Mouse (Mus musculus) lung, embryonic 16.5 days (tissue): Measurements from ENCODE around the gene Adgrf3. TPM values are rescaled to one million over a fixed set of nuclear protein-coding genes. Genes with fewer than 3 reads are reported as not detected.
"Not testable (repeated sequence)": the region's sequence is repeated elsewhere in the genome, so short reads cannot be mapped to it uniquely, and the experiment has no call there.

Experiments used
- ATAC-seq: fragments of 200-750 bp; cut with Nextera tagmentation; 2 replicates; pipeline ENCODE4 v1.8.0; 2017; ENCODE audit warnings: low read depth, mild to moderate bottlenecking, moderate library complexity
- H3K27ac ChIP-seq: fragments of 300-500 bp; sonication (generic); 2 replicates; pipeline ENCODE4 v1.5.1; 2014; ENCODE audit warnings: mild to moderate bottlenecking, control low read depth, low read length
- H3K27me3 ChIP-seq: fragments of 300-500 bp; sonication (generic); 2 replicates; pipeline ENCODE4 v1.6.1; 2014; ENCODE audit warnings: low read depth, low read length, mixed read lengths; ENCODE audit not compliant: control insufficient read depth, insufficient read depth
- H3K36me3 ChIP-seq: fragments of 300-500 bp; sonication (generic); 2 replicates; pipeline ENCODE4 v1.6.1; 2014; ENCODE audit warnings: low read length; ENCODE audit not compliant: control insufficient read depth, insufficient read depth
- H3K4me1 ChIP-seq: fragments of 300-500 bp; sonication (generic); replicated peaks from 2 replicates; pipeline ENCODE4 v1.6.1; 2014; ENCODE audit warnings: low read length, mixed read lengths; ENCODE audit not compliant: control insufficient read depth, insufficient read depth
- H3K4me2 ChIP-seq: fragments of 300-500 bp; sonication (generic); 2 replicates; pipeline ENCODE4 v1.6.1; 2014; ENCODE audit warnings: low read depth, low read length, control low read depth
- H3K4me3 ChIP-seq: fragments of 300-500 bp; sonication (generic); 2 replicates; pipeline ENCODE4 v1.5.1; 2014; ENCODE audit warnings: mild to moderate bottlenecking, low read length, control low read depth
- H3K9ac ChIP-seq: fragments of 300-500 bp; sonication (generic); 2 replicates; pipeline ENCODE4 v1.6.1; 2014; ENCODE audit warnings: low read length, control low read depth
- H3K9me3 ChIP-seq: fragments of 300-500 bp; sonication (generic); 2 replicates; pipeline ENCODE4 v1.6.1; 2016; ENCODE audit warnings: low read length; ENCODE audit not compliant: control insufficient read depth
- WGBS: fragments of 180-500 bp; shearing (Covaris S2); extraction: QIAGEN DNeasy Blood & Tissue Kit; methylation state at CpG from one replicate; pipeline ENCODE4 v1.1.7; 2014; 5-methylcytosine and 5-hydroxymethylcytosine counted together
- polyA plus RNA-seq: library from polyadenylated mRNA; unstranded; fragments of >200 nt; fragmentation: Nextera tagmentation; extraction: Ambion mirVana; gene quantifications from 2 replicates; pipeline ENCODE4 v1.2.1, GENCODE M21; 2015

Adgrf3 gene
- polyA plus RNA-seq, 1 experiment from 2014 or later, result 0.25 TPM

- H3K9ac ChIP-seq, H3K4me1 ChIP-seq, H3K4me3 ChIP-seq, H3K9me3 ChIP-seq, H3K27me3 ChIP-seq, ATAC-seq, H3K4me2 ChIP-seq, H3K36me3 ChIP-seq, H3K27ac ChIP-seq: not testable (repeated sequence)
- 86% methylated on average over 5 of the region's 5 CpGs for WGBS
These were observed 5.2 kb upstream of the Adgrf3 start for GRCm38 (mm10) chr5:30210758-30211157.

- WGBS, result 69% methylated on average over 6 of the region's 6 CpGs
- H3K4me2 ChIP-seq, result no peak overlapping the region
- no peaks in the 10 kb centered on the region for H3K27me3 ChIP-seq
- ATAC-seq, result no peak
- H3K9ac ChIP-seq, result no peak overlapping the region
- no peak overlapping the region for H3K27ac ChIP-seq
- H3K4me1 ChIP-seq, result 0 out of 2 replicates have a peak, but pooled peaks cover 2% of the 10 kb centered on the region
- no peaks in the 10 kb centered on the region for H3K36me3 ChIP-seq
- no peak overlapping the region for H3K4me3 ChIP-seq
- no peaks in the 10 kb centered on the region for H3K9me3 ChIP-seq
These were observed 1.8 kb upstream of the Adgrf3 start for GRCm38 (mm10) chr5:30207276-30207675.

- Histone ChIP-seq H3K9me3 (no peaks in the 10 kb centered on the region), H3K27ac (no peak overlapping the region), H3K36me3 (no peaks in the 10 kb centered on the region), H3K4me3 (no peak overlapping the region), H3K9ac (no peak overlapping the region), H3K4me1 (0 out of 2 replicates have a peak, but pooled peaks cover 2% of the 10 kb centered on the region), H3K4me2 (no peak overlapping the region), H3K27me3 (no peaks in the 10 kb centered on the region)
- WGBS, result 57% methylated on average over 3 of the region's 3 CpGs
- no peak for ATAC-seq
These were observed 488 bp downstream of the Adgrf3 start for GRCm38 (mm10) chr5:30205034-30205433.

GRCm38 (mm10) chr5:30204441-30204840 lies 1.1 kb downstream of the Adgrf3 start:
- Histone ChIP-seq H3K27me3 (no peaks in the 10 kb centered on the region), H3K27ac (no peak overlapping the region), H3K36me3 (no peaks in the 10 kb centered on the region), H3K4me3 (no peak overlapping the region), H3K9ac (no peak overlapping the region), H3K4me2 (no peak overlapping the region), H3K9me3 (no peaks in the 10 kb centered on the region), H3K4me1 (0 out of 2 replicates have a peak, but pooled peaks cover 2% of the 10 kb centered on the region)
- ATAC-seq, result no peak
- WGBS, result 43% methylated on average over 1 of the region's 1 CpGs

- no peak for ATAC-seq
- 70% methylated on average over 10 of the region's 10 CpGs for WGBS
- Histone ChIP-seq H3K4me3 (no peak overlapping the region), H3K4me1 (0 out of 2 replicates have a peak, but pooled peaks cover 2% of the 10 kb centered on the region), H3K9ac (no peak overlapping the region), H3K4me2 (no peak overlapping the region), H3K9me3 (no peaks in the 10 kb centered on the region), H3K27me3 (no peaks in the 10 kb centered on the region), H3K36me3 (no peaks in the 10 kb centered on the region), H3K27ac (no peak overlapping the region)
These were observed 2.2 kb downstream of the Adgrf3 start for GRCm38 (mm10) chr5:30203216-30203885.

- no peak overlapping the region for H3K4me3 ChIP-seq
- ATAC-seq, result no peak
- H3K9ac ChIP-seq, result no peak overlapping the region
- no peaks in the 10 kb centered on the region for H3K9me3 ChIP-seq
- H3K4me2 ChIP-seq, result no peak overlapping the region
- H3K27ac ChIP-seq, result no peak overlapping the region
- no peaks in the 10 kb centered on the region for H3K27me3 ChIP-seq
- 0 out of 2 replicates have a peak, but pooled peaks cover 2% of the 10 kb centered on the region for H3K4me1 ChIP-seq
- H3K36me3 ChIP-seq, result no peaks in the 10 kb centered on the region
- WGBS, result 77% methylated on average over 7 of the region's 7 CpGs
These were observed 3.3 kb downstream of the Adgrf3 start for GRCm38 (mm10) chr5:30202221-30202620.

GRCm38 (mm10) chr5:30201521-30201920 lies 4.0 kb downstream of the Adgrf3 start:
- Histone ChIP-seq H3K27me3 (no peaks in the 10 kb centered on the region), H3K27ac (no peak overlapping the region), H3K4me1 (0 out of 2 replicates have a peak, but pooled peaks cover 2% of the 10 kb centered on the region), H3K4me2 (no peak overlapping the region), H3K36me3 (no peaks in the 10 kb centered on the region), H3K4me3 (no peak overlapping the region), H3K9me3 (no peaks in the 10 kb centered on the region), H3K9ac (no peak overlapping the region)
- 45% methylated on average over 5 of the region's 5 CpGs for WGBS
- ATAC-seq, result peak; percentile 44

- no peak overlapping the region for H3K4me3 ChIP-seq
- no peaks in the 10 kb centered on the region for H3K9me3 ChIP-seq
- peak; percentile 29; the same call in 1 of the 2 replicates for ATAC-seq
- H3K4me2 ChIP-seq, result no peak overlapping the region
- no peak overlapping the region for H3K27ac ChIP-seq
- no peaks in the 10 kb centered on the region for H3K36me3 ChIP-seq
- H3K9ac ChIP-seq, result no peak overlapping the region
- H3K4me1 ChIP-seq, result 0 out of 2 replicates have a peak, but pooled peaks cover 2% of the 10 kb centered on the region
- no peaks in the 10 kb centered on the region for H3K27me3 ChIP-seq
- WGBS, result 55% methylated on average over 7 of the region's 7 CpGs
These were observed 7.3 kb downstream of the Adgrf3 start for GRCm38 (mm10) chr5:30198257-30198656.

GRCm38 (mm10) chr5:30195340-30195739 lies 10.2 kb downstream of the Adgrf3 start:
- Histone ChIP-seq H3K9me3 (no peaks in the 10 kb centered on the region), H3K27me3 (no peaks in the 10 kb centered on the region), H3K4me3 (no peak overlapping the region), H3K36me3 (no peaks in the 10 kb centered on the region), H3K9ac (no peak overlapping the region), H3K4me2 (no peak overlapping the region), H3K27ac (no peak overlapping the region), H3K4me1 (no peaks in the 10 kb centered on the region)
- no peak for ATAC-seq
- WGBS, result 68% methylated on average over 5 of the region's 5 CpGs
